Mouse (Mus musculus) midbrain, embryonic 12.5 days (tissue): ENCODE data around the gene Itpr2. TPM values are rescaled to one million over a fixed set of nuclear protein-coding genes. Genes with fewer than 3 reads are reported as not detected.
A peak's percentile ranks its signal among the peaks of the same experiment; 100 is the strongest.

Experiments used
- ATAC-seq: fragments of 200-750 bp; cut with Nextera tagmentation; 2 replicates; pipeline ENCODE4 v1.8.0; 2017; ENCODE audit warnings: low read depth, moderate TSS enrichment, moderate library complexity; ENCODE audit not compliant: low FRiP score
- H3K27ac ChIP-seq: fragments of 300-500 bp; sonication (generic); replicated peaks from 2 replicates; pipeline ENCODE4 v1.5.1; 2016; ENCODE audit warnings: mild to moderate bottlenecking
- H3K27me3 ChIP-seq: fragments of 300-500 bp; sonication (generic); 2 replicates; pipeline ENCODE4 v1.6.1; 2016; ENCODE audit warnings: mild to moderate bottlenecking
- H3K36me3 ChIP-seq: fragments of 300-500 bp; sonication (generic); 2 replicates; pipeline ENCODE4 v1.6.1; 2016
- H3K4me1 ChIP-seq: fragments of 300-500 bp; sonication (generic); 2 replicates; pipeline ENCODE4 v1.6.1; 2016
- H3K4me2 ChIP-seq: fragments of 300-500 bp; sonication (generic); replicated peaks from 2 replicates; pipeline ENCODE4 v1.6.1; 2016; ENCODE audit warnings: mild to moderate bottlenecking, moderate library complexity
- H3K4me3 ChIP-seq: fragments of 300-500 bp; sonication (generic); 2 replicates; pipeline ENCODE4 v1.5.1; 2016; ENCODE audit warnings: mild to moderate bottlenecking
- H3K9ac ChIP-seq: fragments of 300-500 bp; sonication (generic); replicated peaks from 2 replicates; pipeline ENCODE4 v1.6.1; 2016; ENCODE audit warnings: mild to moderate bottlenecking, moderate library complexity
- H3K9me3 ChIP-seq: fragments of 300-500 bp; sonication (generic); 2 replicates; pipeline ENCODE4 v1.6.1; 2016; ENCODE audit warnings: mild to moderate bottlenecking
- WGBS: fragments of 180-500 bp; shearing (Covaris S2); methylation state at CpG from one replicate; pipeline ENCODE4 v1.1.7; 2016; 5-methylcytosine and 5-hydroxymethylcytosine counted together
- polyA plus RNA-seq: library from polyadenylated mRNA; unstranded; fragments of >200 nt; fragmentation: Nextera tagmentation; extraction: Ambion mirVana; gene quantifications from 2 replicates; pipeline ENCODE4 v1.2.1, GENCODE M21; 2016

The Itpr2 gene
- polyA plus RNA-seq, 1 experiment from 2014 or later, result 5.1 TPM

- WGBS, result 74% methylated on average over 10 of the region's 10 CpGs
- Histone ChIP-seq H3K4me2 (no peak overlapping the region), H3K9ac (no peak overlapping the region)
Measured at GRCm38 (mm10) chr6:146404156-146404555, 97.9 kb downstream of the Itpr2 start.

GRCm38 (mm10) chr6:146402905-146403642 lies 98.9 kb downstream of the Itpr2 start:
- H3K9ac ChIP-seq, result no peak overlapping the region
- H3K4me3 ChIP-seq, result no peak overlapping the region
- H3K27ac ChIP-seq, result no peak overlapping the region
- no peak overlapping the region for H3K4me2 ChIP-seq
- H3K27me3 ChIP-seq, result peaks cover 8% of the 10 kb centered on the region; the same call in 1 of the 2 replicates
- H3K4me1 ChIP-seq, result peaks cover 6% of the 10 kb centered on the region; the same call in 1 of the 2 replicates
- no peaks in the 10 kb centered on the region for H3K36me3 ChIP-seq
- H3K9me3 ChIP-seq, result no peaks in the 10 kb centered on the region
- no peak for ATAC-seq
- 60% methylated on average over 6 of the region's 6 CpGs for WGBS

More at GRCm38 (mm10) chr6:146404156-146404555, 97.9 kb downstream of the Itpr2 start:
- no peak for ATAC-seq
- Histone ChIP-seq H3K27ac (no peak overlapping the region), H3K9me3 (no peaks in the 10 kb centered on the region), H3K36me3 (no peaks in the 10 kb centered on the region), H3K27me3 (peaks cover 8% of the 10 kb centered on the region; the same call in 1 of the 2 replicates), H3K4me1 (peaks cover 6% of the 10 kb centered on the region; the same call in 1 of the 2 replicates), H3K4me3 (no peak overlapping the region)

DNA sequence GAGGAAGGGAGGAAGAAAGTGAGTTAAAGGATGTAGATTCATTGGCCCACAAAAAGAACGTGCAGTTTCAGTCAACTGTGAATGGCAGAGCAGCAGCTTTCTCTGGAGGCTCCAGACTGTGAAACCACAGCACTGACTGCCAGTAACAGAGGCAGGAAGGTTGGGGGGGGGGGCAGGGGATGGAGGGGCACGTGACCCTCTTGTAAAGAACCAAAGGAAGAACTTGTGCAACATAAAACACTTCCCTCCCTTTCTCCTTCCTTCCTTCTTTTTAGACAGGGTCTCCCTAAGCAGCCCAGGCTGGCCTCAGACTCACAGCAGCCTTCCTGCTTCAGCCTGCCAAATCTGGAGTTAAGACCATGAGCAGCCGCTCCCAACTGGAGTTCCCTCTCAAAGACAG lies 104.2 kb downstream of the Itpr2 start:
- Histone ChIP-seq H3K9ac (no peak overlapping the region), H3K4me2 (no peak overlapping the region), H3K4me3 (no peak overlapping the region), H3K27me3 (peaks cover 5% of the 10 kb centered on the region; the same call in 1 of the 2 replicates), H3K4me1 (no peaks in the 10 kb centered on the region), H3K27ac (no peak overlapping the region), H3K36me3 (no peaks in the 10 kb centered on the region), H3K9me3 (no peaks in the 10 kb centered on the region)
- ATAC-seq, result no peak
- WGBS, result 81% methylated on average over 3 of the region's 3 CpGs

GRCm38 (mm10) chr6:146396253-146396652 lies 105.8 kb downstream of the Itpr2 start:
- ATAC-seq, result no peak
- Histone ChIP-seq H3K4me3 (no peak overlapping the region), H3K27ac (no peak overlapping the region), H3K9ac (no peak overlapping the region), H3K27me3 (no peaks in the 10 kb centered on the region), H3K4me1 (no peaks in the 10 kb centered on the region), H3K9me3 (no peaks in the 10 kb centered on the region), H3K4me2 (no peak overlapping the region), H3K36me3 (no peaks in the 10 kb centered on the region)
- WGBS, result 87% methylated on average over 5 of the region's 5 CpGs

GRCm38 (mm10) chr6:146395616-146396015 lies 106.4 kb downstream of the Itpr2 start:
- no peaks in the 10 kb centered on the region for H3K9me3 ChIP-seq
- H3K27me3 ChIP-seq, result no peaks in the 10 kb centered on the region
- no peak overlapping the region for H3K4me2 ChIP-seq
- no peak overlapping the region for H3K4me3 ChIP-seq
- H3K9ac ChIP-seq, result no peak overlapping the region
- no peak overlapping the region for H3K27ac ChIP-seq
- H3K36me3 ChIP-seq, result no peaks in the 10 kb centered on the region
- no peak for ATAC-seq
- 81% methylated on average over 4 of the region's 4 CpGs for WGBS
- H3K4me1 ChIP-seq, result no peaks in the 10 kb centered on the region

GRCm38 (mm10) chr6:146392188-146392587 lies 109.8 kb downstream of the Itpr2 start:
- 84% methylated on average over 2 of the region's 2 CpGs for WGBS
- Histone ChIP-seq H3K27ac (no peak overlapping the region), H3K9ac (no peak overlapping the region), H3K4me2 (no peak overlapping the region), H3K27me3 (no peaks in the 10 kb centered on the region), H3K36me3 (no peaks in the 10 kb centered on the region), H3K4me3 (no peak overlapping the region), H3K4me1 (peaks cover 2% of the 10 kb centered on the region; the same call in 1 of the 2 replicates), H3K9me3 (no peaks in the 10 kb centered on the region)
- ATAC-seq, result no peak

DNA sequence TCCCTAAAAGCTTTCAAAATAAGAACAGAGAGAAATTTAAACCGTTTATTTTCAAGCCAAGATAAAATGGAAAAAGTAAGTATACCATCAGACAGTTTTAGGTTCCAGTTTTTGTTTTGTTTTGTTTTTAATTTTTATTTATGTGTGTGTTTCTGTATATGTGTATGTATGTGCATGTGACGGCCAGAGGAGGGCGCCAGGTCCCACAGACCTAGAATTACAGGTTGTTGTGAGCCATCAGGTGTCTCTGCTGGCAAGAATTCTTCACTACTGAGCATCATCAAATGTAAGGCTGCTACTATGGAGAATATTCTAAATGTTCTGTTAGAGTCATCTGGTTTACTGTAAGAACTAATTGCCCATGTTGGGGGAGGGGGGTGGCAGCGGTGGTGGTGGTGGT lies 111.9 kb downstream of the Itpr2 start:
- H3K36me3 ChIP-seq, result no peaks in the 10 kb centered on the region
- no peaks in the 10 kb centered on the region for H3K9me3 ChIP-seq
- peaks cover 6% of the 10 kb centered on the region for H3K4me1 ChIP-seq
- WGBS, result 91% methylated on average over 4 of the region's 4 CpGs
- no peak overlapping the region for H3K4me3 ChIP-seq
- H3K4me2 ChIP-seq, result no peak overlapping the region
- peaks cover 3% of the 10 kb centered on the region; the same call in 1 of the 2 replicates for H3K27me3 ChIP-seq
- no peak overlapping the region for H3K9ac ChIP-seq
- no peak overlapping the region for H3K27ac ChIP-seq
- ATAC-seq, result no peak

DNA sequence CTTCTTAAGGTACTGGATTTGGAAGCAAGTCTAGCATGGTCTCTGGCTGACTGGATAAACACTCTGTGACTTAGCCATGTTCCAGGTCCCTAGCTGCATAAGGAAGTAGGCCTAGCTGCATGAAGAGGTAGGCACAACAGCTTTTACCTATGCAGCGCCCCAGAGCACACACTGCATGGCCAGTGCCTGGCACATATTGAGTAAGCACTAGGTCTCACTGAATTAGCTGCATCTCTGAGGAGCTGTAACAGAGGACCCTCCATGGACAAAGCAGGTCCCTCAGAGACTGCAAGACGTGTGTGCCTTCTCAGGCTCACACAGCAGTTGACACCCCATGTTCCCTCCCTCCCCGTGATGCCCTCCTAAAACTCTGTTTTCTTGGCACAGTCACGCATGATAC lies 114.0 kb downstream of the Itpr2 start:
- no peak overlapping the region for H3K9ac ChIP-seq
- no peak overlapping the region for H3K27ac ChIP-seq
- H3K4me2 ChIP-seq, result no peak overlapping the region
- peaks cover 6% of the 10 kb centered on the region for H3K4me1 ChIP-seq
- ATAC-seq, result peak; percentile 48; the same call in 1 of the 2 replicates
- H3K36me3 ChIP-seq, result no peaks in the 10 kb centered on the region
- whole genome bisulfite sequencing, result 78% methylated on average over 4 of the region's 4 CpGs
- no peak overlapping the region for H3K4me3 ChIP-seq
- peaks cover 5% of the 10 kb centered on the region; the same call in 1 of the 2 replicates for H3K27me3 ChIP-seq
- no peaks in the 10 kb centered on the region for H3K9me3 ChIP-seq

DNA sequence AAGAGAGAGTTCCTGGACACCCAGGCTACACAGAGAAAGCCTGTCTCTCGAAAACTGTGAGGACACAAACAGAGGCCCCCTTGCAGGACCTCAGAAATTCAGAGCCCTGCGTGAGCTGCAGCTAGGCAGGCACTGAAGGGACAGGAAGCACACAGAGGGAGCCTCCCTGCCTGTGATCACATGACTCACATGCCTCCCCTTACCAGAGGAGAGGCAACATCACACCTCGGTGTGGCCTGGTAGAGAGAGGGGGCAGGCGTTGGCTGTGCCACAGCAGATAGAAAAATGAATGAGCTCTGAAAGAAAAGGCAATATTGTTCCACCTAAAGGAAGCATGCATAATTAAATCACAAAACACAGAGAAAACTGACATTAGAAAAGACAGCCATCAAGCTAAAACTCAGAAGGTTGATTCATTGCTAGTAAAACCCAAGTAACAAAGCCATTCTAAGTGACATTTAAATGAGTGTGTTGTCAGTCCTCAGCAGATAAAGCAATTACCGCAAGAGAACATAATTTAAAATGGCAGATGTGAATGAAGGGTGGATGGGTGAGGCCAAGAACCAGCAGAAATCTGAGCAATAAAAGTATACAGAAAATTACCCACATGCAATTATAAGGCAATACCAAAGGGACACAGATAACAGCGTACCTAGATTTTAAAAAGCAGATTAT lies 114.8 kb downstream of the Itpr2 start:
- no peak overlapping the region for H3K4me3 ChIP-seq
- no peak overlapping the region for H3K27ac ChIP-seq
- H3K36me3 ChIP-seq, result no peaks in the 10 kb centered on the region
- no peaks in the 10 kb centered on the region for H3K9me3 ChIP-seq
- no peak overlapping the region for H3K4me2 ChIP-seq
- 39% methylated on average over 6 of the region's 6 CpGs for WGBS
- peaks cover 6% of the 10 kb centered on the region for H3K4me1 ChIP-seq
- H3K27me3 ChIP-seq, result peaks cover 5% of the 10 kb centered on the region; the same call in 1 of the 2 replicates
- ATAC-seq, result peak; percentile 89
- no peak overlapping the region for H3K9ac ChIP-seq

- no peak for ATAC-seq
- 89% methylated on average over 8 of the region's 8 CpGs for WGBS
Measured at GRCm38 (mm10) chr6:146379263-146379662, 122.8 kb downstream of the Itpr2 start.

DNA sequence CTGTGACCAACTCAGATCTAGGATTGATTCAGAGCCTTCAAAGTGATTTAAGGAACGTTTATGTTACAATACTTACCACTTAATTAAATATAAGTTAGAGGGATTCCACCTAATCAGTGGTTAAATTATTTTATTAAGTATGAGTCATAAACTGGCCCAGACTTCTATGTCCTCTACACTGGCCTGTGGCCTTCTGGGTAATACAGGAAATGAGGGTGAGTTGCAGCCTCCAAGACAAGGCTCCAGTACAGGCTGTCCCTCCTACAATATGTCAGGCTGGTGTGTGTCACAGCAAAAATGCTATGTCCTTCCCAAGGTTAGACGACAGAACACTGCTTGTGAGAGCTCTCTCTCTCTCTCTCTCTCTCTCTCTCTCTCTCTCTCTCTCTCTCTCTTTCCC lies 130.5 kb downstream of the Itpr2 start:
- ATAC-seq, result no peak
- Histone ChIP-seq H3K9ac (no peak overlapping the region), H3K4me1 (no peaks in the 10 kb centered on the region), H3K36me3 (no peaks in the 10 kb centered on the region), H3K27ac (no peak overlapping the region), H3K27me3 (no peaks in the 10 kb centered on the region), H3K9me3 (no peaks in the 10 kb centered on the region), H3K4me3 (no peak overlapping the region), H3K4me2 (no peak overlapping the region)
- 73% methylated on average over 2 of the region's 2 CpGs for WGBS

More at GRCm38 (mm10) chr6:146379263-146379662, 122.8 kb downstream of the Itpr2 start:
- no peak overlapping the region for H3K4me3 ChIP-seq
- H3K36me3 ChIP-seq, result no peaks in the 10 kb centered on the region
- no peaks in the 10 kb centered on the region for H3K4me1 ChIP-seq
- no peak overlapping the region for H3K9ac ChIP-seq
- no peaks in the 10 kb centered on the region for H3K9me3 ChIP-seq
- H3K27ac ChIP-seq, result no peak overlapping the region
- H3K4me2 ChIP-seq, result no peak overlapping the region
- H3K27me3 ChIP-seq, result no peaks in the 10 kb centered on the region

GRCm38 (mm10) chr6:146366180-146366579 lies 135.8 kb downstream of the Itpr2 start:
- ATAC-seq, result no peak
- Histone ChIP-seq H3K36me3 (no peaks in the 10 kb centered on the region), H3K9me3 (no peaks in the 10 kb centered on the region), H3K4me2 (no peak overlapping the region), H3K27ac (no peak overlapping the region), H3K9ac (no peak overlapping the region), H3K4me3 (no peak overlapping the region), H3K4me1 (no peaks in the 10 kb centered on the region), H3K27me3 (no peaks in the 10 kb centered on the region)
- WGBS, result 90% methylated on average over 4 of the region's 4 CpGs
